Mouse (Mus musculus) mouse trophoblast stem cell (cell line): ENCODE measurements around the gene Hic1.

Experiments used
- in situ Hi-C, 2 experiments: fragments of 300-500 bp; cut with MseI, MboI; formaldehyde crosslinking; loops; 2 replicates in 1 of 2; 3 replicates in 1 of 2; pipeline ENCODE4 v1.15.1; 2025

Gene Hic1

GRCm38 (mm10) chr11:75124406-75124805 is 44.9 kb downstream of the Hic1 start:
- in situ Hi-C loops: no loop called here

GRCm38 (mm10) chr11:75121348-75121747 is 48.0 kb downstream of the Hic1 start:
- in situ Hi-C loops: no loop called here

GRCm38 (mm10) chr11:75119841-75120240 is 49.5 kb downstream of the Hic1 start:
- in situ Hi-C loops: no loop called here

- in situ Hi-C loops: no loop called here
Measured at GRCm38 (mm10) chr11:75119298-75119697, 50.0 kb downstream of the Hic1 start.

GRCm38 (mm10) chr11:75118141-75118540 is 51.2 kb downstream of the Hic1 start:
- in situ Hi-C loops: no loop called here

GRCm38 (mm10) chr11:75116379-75116778 is 52.9 kb downstream of the Hic1 start:
- in situ Hi-C loops: no loop called here
